Mouse (Mus musculus) CH12.LX (cell line): Measurements from ENCODE around the gene Vsig10l. TPM values are rescaled to one million over a fixed set of nuclear protein-coding genes. Genes with fewer than 3 reads are reported as not detected.
A peak's percentile ranks its signal among the peaks of the same experiment; 100 is the strongest.

Experiments
- DNase-seq: peaks from one replicate; pipeline ENCODE4 v3.0.0-alpha.2; 2013; ENCODE audit errors: extremely low read depth
- H3K27ac ChIP-seq: 2 replicates; pipeline ENCODE4 v1.5.1; 2012; ENCODE audit warnings: low read depth, mild to moderate bottlenecking, control low read depth, moderate library complexity; ENCODE audit not compliant: insufficient read depth
- H3K27me3 ChIP-seq: replicated peaks from 2 replicates; pipeline ENCODE3; 2012; ENCODE audit warnings: inconsistent platforms
- H3K36me3 ChIP-seq, 2 experiments: replicated peaks in 1 of 2; 2 replicates each; pipeline versions ENCODE3 to v1.6.1; 2012; ENCODE audit warnings: inconsistent platforms in 1 of 2, low read length in 1 of 2, mild to moderate bottlenecking in 1 of 2, mixed read lengths in 1 of 2, moderate library complexity in 1 of 2; ENCODE audit not compliant: control insufficient read depth in 1 of 2, insufficient read depth in 1 of 2
- H3K4me1 ChIP-seq, 2 experiments: 2 replicates each; pipeline ENCODE4 v1.6.1; 2012; ENCODE audit warnings: inconsistent platforms in 1 of 2, moderate library complexity in 1 of 2; ENCODE audit not compliant: insufficient read depth in 2 of 2, control insufficient read depth in 1 of 2
- H3K4me2 ChIP-seq: 2 replicates; pipeline ENCODE4 v1.6.1; 2012; ENCODE audit warnings: low read depth, mild to moderate bottlenecking, control low read depth; ENCODE audit not compliant: poor library complexity, insufficient read depth, severe bottlenecking
- H3K4me3 ChIP-seq, 3 experiments: fragments of 150-350 bp in 1 of 3; sonication (generic) in 1 of 3; replicated peaks in 1 of 3; 2 replicates each; pipeline versions ENCODE3 to v1.5.1; 2011 to 2012; ENCODE audit warnings: low read depth in 2 of 3, low read length in 2 of 3, mild to moderate bottlenecking in 2 of 3, moderate library complexity in 2 of 3, control low read depth in 1 of 3, improper control_type of control experiment in 1 of 3, inconsistent platforms in 1 of 3, mixed read lengths in 1 of 3; ENCODE audit not compliant: poor library complexity in 1 of 3
- H3K79me2 ChIP-seq: replicated peaks from 2 replicates; pipeline ENCODE4 v1.6.1; 2012; ENCODE audit warnings: mild to moderate bottlenecking, moderate library complexity; ENCODE audit not compliant: control insufficient read depth, poor library complexity, insufficient read depth, severe bottlenecking; ENCODE audit errors: extremely low read depth
- H3K9ac ChIP-seq: 2 replicates; pipeline ENCODE4 v1.6.1; 2012; ENCODE audit warnings: low read depth, mild to moderate bottlenecking, control low read depth, moderate library complexity; ENCODE audit not compliant: insufficient read depth
- H3K9me3 ChIP-seq: replicated peaks from 2 replicates; pipeline ENCODE3; 2012; ENCODE audit warnings: low read length, inconsistent platforms, mixed read lengths
- CTCF ChIP-seq, 2 experiments: IDR thresholded peaks in 1 of 2; conservative IDR thresholded peaks in 1 of 2; 2 replicates each; pipeline ENCODE4 v1.5.1; 2011 to 2012; ENCODE audit warnings: low read depth in 2 of 2, low read length in 2 of 2, improper control_type of control experiment in 1 of 2, inconsistent platforms in 1 of 2, mild to moderate bottlenecking in 1 of 2, moderate library complexity in 1 of 2
- ETS1 ChIP-seq: conservative IDR thresholded peaks from 2 replicates; pipeline ENCODE4 v1.6.1; 2012; ENCODE audit warnings: low read depth, mild to moderate bottlenecking, inconsistent platforms, low read length, improper control_type of control experiment, moderate library complexity
- HCFC1 ChIP-seq: IDR thresholded peaks from 2 replicates; pipeline ENCODE4 v1.6.1; 2012; ENCODE audit warnings: low read depth, mild to moderate bottlenecking, inconsistent platforms, low read length, improper control_type of control experiment
- IRF4 ChIP-seq: IDR thresholded peaks from 2 replicates; pipeline ENCODE4 v1.6.1; 2014; ENCODE audit warnings: low read depth, mild to moderate bottlenecking, inconsistent platforms, low read length, improper control_type of control experiment
- KAT2A ChIP-seq: IDR thresholded peaks from 2 replicates; pipeline ENCODE4 v1.6.1; 2012; ENCODE audit warnings: low read length, improper control_type of control experiment, inconsistent platforms; ENCODE audit not compliant: insufficient replicate concordance
- MAX ChIP-seq: IDR thresholded peaks from 2 replicates; pipeline ENCODE4 v1.6.1; 2011; ENCODE audit warnings: low read length, improper control_type of control experiment
- MAZ ChIP-seq: IDR thresholded peaks from 2 replicates; pipeline ENCODE4 v1.6.1; 2012; ENCODE audit warnings: low read depth, mild to moderate bottlenecking, inconsistent platforms, low read length, improper control_type of control experiment, moderate library complexity
- MYC ChIP-seq: IDR thresholded peaks from 2 replicates; pipeline ENCODE4 v1.6.1; 2011; ENCODE audit warnings: low read depth, mild to moderate bottlenecking, improper control_type of control experiment, low read length
- NELFE ChIP-seq: IDR thresholded peaks from 2 replicates; pipeline ENCODE4 v1.6.1; 2011; ENCODE audit warnings: low read depth, low read length, improper control_type of control experiment
- NRF1 ChIP-seq: IDR thresholded peaks from 2 replicates; pipeline ENCODE4 v1.6.1; 2014; ENCODE audit warnings: low read depth, mild to moderate bottlenecking, inconsistent platforms, low read length, improper control_type of control experiment, moderate library complexity
- POLR2AphosphoS2 ChIP-seq: IDR thresholded peaks from 2 replicates; pipeline ENCODE4 v1.6.1; 2011; ENCODE audit warnings: low read depth, low read length, improper control_type of control experiment
- RAD21 ChIP-seq: IDR thresholded peaks from 2 replicates; pipeline ENCODE4 v1.6.1; 2011; ENCODE audit warnings: low read depth, mild to moderate bottlenecking, low read length, improper control_type of control experiment, moderate library complexity
- RCOR1 ChIP-seq: conservative IDR thresholded peaks from 2 replicates; pipeline ENCODE4 v1.6.1; 2012; ENCODE audit warnings: low read depth, mild to moderate bottlenecking, inconsistent platforms, low read length, improper control_type of control experiment
- SMC3 ChIP-seq: IDR thresholded peaks from 2 replicates; pipeline ENCODE4 v1.6.1; 2011; ENCODE audit warnings: low read depth, low read length, improper control_type of control experiment
- TBP ChIP-seq: conservative IDR thresholded peaks from 2 replicates; pipeline ENCODE4 v1.6.1; 2011; ENCODE audit warnings: low read depth, low read length, improper control_type of control experiment
- USF2 ChIP-seq: conservative IDR thresholded peaks from 2 replicates; pipeline ENCODE4 v1.6.1; 2011; ENCODE audit warnings: low read depth, low read length, improper control_type of control experiment
- ZC3H11A ChIP-seq: IDR thresholded peaks from 2 replicates; pipeline ENCODE4 v1.6.1; 2012; ENCODE audit warnings: low read depth, mild to moderate bottlenecking, inconsistent platforms, low read length, improper control_type of control experiment
- dilution Hi-C: fragments of 300-500 bp; cut with MboI; formaldehyde crosslinking; loops from 2 replicates; pipeline ENCODE4 v1.14.3; 2020; ENCODE audit warnings: low sequenced_read_pairs; ENCODE audit not compliant: extremely low pct_unique_long_range_greater_than_20kb, extremely low pct_ligation_motif_present
- in situ Hi-C: fragments of 300-500 bp; cut with MboI; formaldehyde crosslinking; loops from 3 replicates; pipeline ENCODE4 v1.14.3; 2019; ENCODE audit warnings: low sequenced_read_pairs, low pct_ligation_motif_present, low pct_unique_long_range_greater_than_20kb, mixed read lengths
- polyA plus RNA-seq: library from polyadenylated mRNA; unstranded; fragments of >175 nt; gene quantifications from 2 replicates; pipeline ENCODE4 v1.2.1, GENCODE M21; 2012; ENCODE audit warnings: low read depth; ENCODE audit not compliant: insufficient read length
- total RNA-seq, 2 experiments: library from RNA; depleted of rRNA; stranded (reverse); fragments of 300-350 nt in 1 of 2; fragments of >200 nt in 1 of 2; gene quantifications; 2 replicates each; pipeline ENCODE4 v1.2.3; 2012 to 2014

Gene Vsig10l
- total and polyA plus RNA-seq, 3 experiments: 0.12 to 0.99 (median 0.17) TPM

DNA sequence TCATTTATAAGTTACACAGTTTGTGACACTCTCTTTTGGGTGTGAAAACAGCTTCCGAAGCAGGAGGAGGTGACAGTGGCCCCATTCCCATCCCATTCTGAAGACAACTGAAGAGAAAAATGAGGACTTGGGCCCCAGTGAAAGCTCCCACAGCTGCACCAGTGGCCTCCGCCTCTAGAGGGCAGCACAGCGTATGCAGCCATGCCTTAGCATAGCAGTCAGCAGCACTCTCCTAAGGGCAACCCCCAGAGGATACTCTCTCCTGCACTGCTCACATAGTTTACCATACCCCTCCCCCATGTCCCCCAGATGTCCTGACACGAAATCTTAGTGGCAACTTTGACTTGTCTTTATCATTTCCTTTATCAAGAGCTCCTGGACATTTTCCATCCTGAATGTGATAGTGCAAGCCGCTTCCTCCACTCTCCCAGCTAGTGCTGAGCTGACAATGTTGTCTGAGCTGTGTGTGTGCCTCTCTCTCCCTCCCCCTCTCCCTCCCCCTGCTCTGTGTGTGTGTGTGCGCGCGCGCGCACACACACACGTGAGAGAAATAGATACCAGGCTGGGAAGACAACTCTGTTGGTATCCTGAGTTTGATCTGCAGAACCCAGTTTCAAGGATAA is 39.8 kb upstream of the Vsig10l start:
- Histone ChIP-seq H3K4me3 (no peak overlapping the region), H3K27ac (no peak overlapping the region), H3K79me2 (no peaks in the 10 kb centered on the region), H3K36me3 (peaks cover 4 to 31% of the 10 kb centered on the region in 2 experiments), H3K9me3 (peaks cover 4% of the 10 kb centered on the region), H3K27me3 (no peaks in the 10 kb centered on the region), H3K4me2 (no peak overlapping the region), H3K4me1 (peaks cover 3 to 21% of the 10 kb centered on the region in 2 experiments; a peak in 2 of 4 replicates), H3K9ac (no peak overlapping the region)
- DNase-seq: peak; percentile 87
- dilution Hi-C loops (no loop called here), in situ Hi-C loops (loop anchor here (5.0 to 25.0 kb wide), 3 partner anchors 39 to 1364 kb away; partner anchors contain the start of genes Siglecf and Vsig10l)
- peak; percentile 73 for TF ChIP-seq RAD21
- peak; percentile 78 for TF ChIP-seq SMC3
- no peak for TF ChIP-seq NRF1
- TF ChIP-seq CTCF (conservative IDR thresholded peaks at IDR 0.05 in 1 of 2, IDR thresholded peaks at IDR 0.05 in 1 of 2; ENCODE audit: low read depth in 2 of 2, low read length in 2 of 2): peak; percentile 89 to 93
- TF ChIP-seq MAZ: 0 out of 2 replicates have a peak, but pooled peaks have one; percentile 8
- TF ChIP-seq, all 38 proteins: peak for 4

DNA sequence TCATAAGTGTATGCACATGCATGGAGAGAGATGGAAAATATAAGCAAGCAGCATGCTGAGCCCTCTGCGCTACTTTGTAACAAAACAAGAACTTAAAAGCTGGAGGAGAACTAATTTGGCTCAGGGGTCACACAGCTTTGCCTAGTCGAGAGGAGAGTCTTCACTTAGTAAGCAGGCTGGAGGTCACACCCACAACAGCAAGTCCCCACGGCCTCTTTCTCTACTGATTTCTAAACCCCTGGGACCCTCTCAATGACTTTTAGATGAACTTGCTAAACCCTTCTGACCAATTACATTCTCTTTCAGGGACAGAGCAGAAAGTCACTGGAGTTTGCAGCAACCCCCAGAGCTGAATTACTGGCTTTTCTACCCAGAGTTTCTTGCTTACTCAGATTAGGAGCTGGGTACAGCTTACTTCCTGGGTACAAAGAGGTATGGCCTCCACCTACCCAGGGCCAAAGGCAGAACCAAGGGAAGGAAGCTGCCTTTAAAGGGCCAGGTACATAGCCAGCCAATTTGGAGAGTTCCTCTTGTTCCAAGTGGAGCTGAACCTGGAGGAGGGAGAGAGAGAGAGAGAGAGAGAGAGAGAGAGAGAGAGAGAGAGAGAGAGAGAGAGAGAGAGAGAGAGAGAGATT is 38.8 kb upstream of the Vsig10l start:
- TF ChIP-seq ZC3H11A (no peak), NELFE (no peak), IRF4 (no peak), CTCF (conservative IDR thresholded peaks at IDR 0.05 in 1 of 2, IDR thresholded peaks at IDR 0.05 in 1 of 2; ENCODE audit: low read depth in 2 of 2, low read length in 2 of 2) (no peak), KAT2A (no peak), MYC (no peak), POLR2AphosphoS2 (no peak), SMC3 (no peak), RCOR1 (no peak), USF2 (no peak), MAX (no peak), ETS1 (no peak), HCFC1 (no peak), TBP (no peak)
- Histone ChIP-seq H3K4me1 (peaks cover 3 to 21% of the 10 kb centered on the region in 2 experiments; a peak in 2 of 4 replicates), H3K4me3 (no peak overlapping the region), H3K4me2 (no peak overlapping the region), H3K79me2 (no peaks in the 10 kb centered on the region), H3K9me3 (peaks cover 4% of the 10 kb centered on the region), H3K27ac (no peak overlapping the region), H3K27me3 (no peaks in the 10 kb centered on the region), H3K9ac (no peak overlapping the region), H3K36me3 (peaks cover 0 to 22% of the 10 kb centered on the region in 2 experiments)
- in situ Hi-C loops (loop anchor here (5.0 to 25.0 kb wide), 3 partner anchors 38 to 1363 kb away; partner anchors contain the start of genes Siglecf and Vsig10l), dilution Hi-C loops (no loop called here)
- peak; percentile 37 for DNase-seq
